Mouse (Mus musculus) frontal cortex, adult 2 months (tissue): ENCODE measurements around the gene Myzap. TPM values are rescaled to one million over a fixed set of nuclear protein-coding genes. Genes with fewer than 3 reads are reported as not detected.
A peak's percentile ranks its signal among the peaks of the same experiment; 100 is the strongest.
"Not testable (repeated sequence)": the region's sequence is repeated elsewhere in the genome, so short reads cannot be mapped to it uniquely, and the experiment has no call there.

Experiments used
- DNase-seq, 2 experiments: peaks; one replicate each; pipeline ENCODE4 v3.0.0; 2022; ENCODE audit warnings: low spot score in 1 of 2; ENCODE audit errors: extremely low spot score in 1 of 2
- polyA plus RNA-seq: library from polyadenylated mRNA; depleted of rRNA; stranded (reverse); fragments of >200 nt; gene quantifications from 2 replicates; pipeline ENCODE4 v1.2.3, GENCODE M21; 2012; rRNA removed

Myzap gene
- polyA plus RNA-seq, result 0.71 and 0.74 TPM in 2 replicates

DNA sequence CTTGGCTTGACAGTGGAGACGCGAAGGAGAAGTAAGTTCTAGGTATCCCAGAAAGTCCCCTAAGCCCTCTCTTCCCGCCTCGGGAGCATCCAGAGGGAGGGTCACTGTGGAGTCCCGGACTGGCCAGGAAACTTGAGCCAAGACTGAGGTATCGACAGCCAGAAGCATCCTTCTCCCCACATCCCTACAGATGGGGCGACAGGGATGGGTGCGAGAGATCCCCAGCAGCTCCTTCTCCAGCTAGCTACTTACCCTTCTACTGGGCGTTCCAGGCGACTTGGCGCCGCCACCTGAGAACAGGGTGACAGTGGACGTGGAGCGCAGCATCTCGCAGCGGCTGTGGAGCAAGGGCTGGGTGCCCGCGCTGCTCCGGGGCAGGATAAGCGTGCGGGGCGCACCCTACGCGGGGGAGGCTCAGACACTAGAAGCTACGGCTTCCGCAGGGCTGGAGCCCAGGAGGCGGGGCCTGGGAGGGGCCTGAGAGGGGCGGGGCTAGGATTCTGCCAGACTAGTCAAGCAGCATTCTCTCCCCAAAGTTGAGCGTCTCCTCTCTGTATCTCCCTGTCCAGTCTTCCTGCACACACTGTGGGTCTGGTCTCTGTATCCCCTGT is at the start of gene Myzap:
Gene Myzap (minus strand): TSS at position 423 of the 611 bp plus-strand sequence.
- DNase-seq, result peak; percentile 13 to 69

DNA sequence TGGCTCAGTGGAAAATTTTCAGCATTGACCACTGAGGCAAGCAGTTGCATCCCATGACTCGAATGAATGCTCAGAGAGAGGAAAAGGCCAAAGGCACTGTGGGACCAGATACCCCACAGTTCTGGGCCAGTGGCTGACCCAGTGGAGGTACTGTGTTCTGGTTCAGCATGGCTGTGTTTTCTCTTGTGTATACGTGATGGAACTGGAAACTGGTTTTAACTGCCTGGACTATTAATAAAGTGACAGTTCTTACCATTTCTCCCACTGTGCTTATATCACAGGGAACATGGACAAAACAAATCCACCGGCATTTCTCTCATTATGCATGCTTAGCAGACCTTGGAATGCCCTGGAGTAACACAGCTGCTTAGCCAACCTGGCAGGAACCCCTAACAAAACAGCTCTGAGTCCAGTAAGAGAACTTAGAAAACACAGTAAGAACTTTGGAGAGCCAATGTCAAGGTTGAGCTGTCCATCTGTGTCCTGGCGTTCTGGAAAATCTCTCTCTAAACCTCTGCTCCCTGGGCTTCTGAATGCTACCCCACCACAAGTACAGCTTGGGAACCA is 48.3 kb upstream of the Myzap start:
- no peak for DNase-seq

DNA sequence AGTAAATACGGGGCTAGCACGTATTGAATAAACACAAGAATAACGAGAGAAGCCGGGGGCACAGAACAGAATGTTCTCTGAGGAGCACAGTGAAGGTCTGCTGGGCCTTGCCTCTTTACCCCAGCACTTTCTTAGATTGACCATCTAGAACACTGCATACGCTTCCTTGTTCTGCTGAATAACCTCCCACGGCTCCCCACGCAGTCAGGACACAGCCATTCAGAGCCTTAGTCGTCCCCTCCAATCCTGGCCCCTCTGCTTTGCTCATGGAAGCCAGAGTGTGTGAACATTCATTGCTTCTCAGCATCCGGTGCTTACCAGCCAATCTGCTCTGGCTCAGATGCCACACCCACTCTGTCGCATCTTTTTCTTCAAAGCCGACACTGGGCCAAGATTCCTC is 46.0 kb upstream of the Myzap start:
- DNase-seq, result peak in 1 of 2 experiments; percentile 4

DNA sequence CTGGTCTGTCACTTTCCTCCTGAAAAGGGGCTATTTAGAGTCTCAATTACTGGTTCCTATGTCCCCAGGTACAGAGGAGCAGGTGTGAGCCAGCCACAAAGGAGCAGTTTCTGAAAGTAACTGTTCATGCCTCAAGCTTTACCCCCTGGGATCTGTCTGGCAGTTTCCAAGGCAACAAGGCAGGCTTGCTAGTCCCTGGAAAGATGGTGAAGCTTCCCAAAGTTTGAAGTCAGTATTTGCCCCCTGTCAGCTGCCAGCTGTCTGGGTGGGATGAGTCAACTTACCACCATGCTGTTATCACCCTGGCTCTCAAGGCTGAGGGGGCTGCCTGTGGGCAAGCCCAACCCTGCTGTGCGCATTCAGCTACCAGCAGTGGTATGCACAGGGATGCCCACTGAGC is 44.7 kb upstream of the Myzap start:
- DNase-seq, result peak in 1 of 2 experiments; percentile 30

DNA sequence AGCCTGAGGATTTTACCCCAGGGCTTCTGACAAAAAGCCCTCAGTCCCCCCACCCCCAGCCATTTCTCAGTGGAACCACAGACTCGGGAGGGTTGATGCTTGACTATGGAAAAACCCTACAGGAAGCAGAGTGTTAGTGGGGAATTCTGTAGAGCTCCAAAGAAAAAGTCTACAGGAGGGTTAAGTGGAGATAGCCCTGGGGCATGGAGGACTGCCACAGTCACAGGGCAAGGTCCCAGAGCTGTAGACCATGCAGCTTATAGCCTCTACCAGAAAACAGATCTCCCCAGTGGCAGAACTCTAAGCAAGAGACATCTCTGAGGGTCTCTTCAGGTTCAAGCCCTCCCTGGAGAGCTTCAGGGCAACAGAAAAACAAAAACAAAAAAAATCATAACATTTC is 43.5 kb upstream of the Myzap start:
- no peak for DNase-seq

DNA sequence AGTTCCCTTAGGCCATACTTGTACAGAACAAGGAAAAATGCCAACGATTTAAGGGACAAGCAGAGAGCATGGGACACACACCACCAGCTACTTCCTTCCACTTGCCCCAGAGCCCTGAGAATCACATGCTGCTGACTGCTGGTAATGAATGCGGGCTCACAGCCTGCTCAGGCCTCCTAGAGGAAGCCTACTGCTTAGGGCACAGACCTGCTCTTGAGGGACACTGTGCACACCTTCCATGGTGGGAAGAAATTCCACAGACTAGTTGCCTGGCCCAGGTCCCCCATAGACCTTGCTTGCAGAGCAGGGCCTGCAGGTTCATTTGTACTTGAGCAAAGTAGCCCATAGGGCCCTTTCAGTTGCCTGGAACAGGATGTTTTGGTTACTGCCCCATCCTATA is 42.8 kb upstream of the Myzap start:
- no peak for DNase-seq

DNA sequence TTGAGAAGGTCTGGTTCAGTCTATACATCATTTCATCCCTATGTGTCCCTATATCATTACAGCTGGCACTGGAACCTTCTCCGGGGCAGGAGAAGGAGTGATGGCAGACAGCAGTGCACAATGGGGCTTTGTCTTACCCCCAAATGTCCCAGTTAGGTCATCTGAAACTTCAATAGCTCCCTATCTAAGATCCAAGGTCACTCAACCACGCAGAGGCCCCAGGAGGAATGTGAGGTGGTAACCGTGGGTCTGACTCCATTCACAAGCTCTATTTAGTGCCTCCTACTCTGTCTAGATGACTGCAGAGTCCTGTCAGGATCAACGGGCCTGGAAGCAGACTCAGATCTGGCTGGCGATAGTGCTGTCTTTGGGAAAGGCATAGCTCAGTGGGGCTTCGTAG is 36.8 kb upstream of the Myzap start:
- DNase-seq, result no peak

DNA sequence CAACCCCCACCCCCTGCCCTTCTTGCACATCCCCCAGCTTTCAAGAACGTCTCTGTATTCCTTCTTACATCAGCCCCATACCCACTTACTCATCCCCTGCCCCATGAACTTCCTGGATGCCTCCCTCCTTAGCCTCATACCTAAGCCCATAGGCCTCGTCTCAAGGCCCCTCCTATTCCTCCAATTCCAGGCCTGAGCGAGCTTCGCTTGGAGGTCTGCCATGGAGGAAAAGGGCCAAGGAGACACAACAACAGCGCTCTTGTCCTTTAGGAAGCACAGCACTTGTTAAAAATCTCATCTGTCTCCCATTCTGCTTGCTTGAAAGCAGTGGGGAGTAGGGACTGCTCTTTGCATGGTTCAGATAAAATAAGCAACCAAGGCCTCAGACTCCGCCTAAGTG is 36.1 kb upstream of the Myzap start:
- peak in 1 of 2 experiments; percentile 28 for DNase-seq

DNA sequence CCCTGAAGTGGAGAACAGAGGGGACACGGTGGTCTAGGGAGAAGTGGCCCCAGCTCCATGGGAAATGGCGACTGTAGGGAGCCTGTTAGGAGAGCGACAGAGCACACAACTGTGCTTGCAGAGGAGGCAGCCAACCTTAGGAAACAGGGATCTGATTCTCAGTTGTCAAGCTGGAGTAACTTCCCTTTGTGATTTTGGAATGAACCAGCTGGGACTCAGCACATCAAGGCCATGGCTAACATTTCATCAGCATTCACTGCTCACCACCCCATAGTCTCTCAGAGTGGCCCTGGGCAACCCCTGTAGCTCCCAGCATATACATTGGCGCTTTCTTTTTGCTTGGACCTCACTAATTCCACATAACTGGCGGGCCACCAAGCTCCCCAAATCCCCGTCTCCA is 33.8 kb upstream of the Myzap start:
- no peak for DNase-seq

DNA sequence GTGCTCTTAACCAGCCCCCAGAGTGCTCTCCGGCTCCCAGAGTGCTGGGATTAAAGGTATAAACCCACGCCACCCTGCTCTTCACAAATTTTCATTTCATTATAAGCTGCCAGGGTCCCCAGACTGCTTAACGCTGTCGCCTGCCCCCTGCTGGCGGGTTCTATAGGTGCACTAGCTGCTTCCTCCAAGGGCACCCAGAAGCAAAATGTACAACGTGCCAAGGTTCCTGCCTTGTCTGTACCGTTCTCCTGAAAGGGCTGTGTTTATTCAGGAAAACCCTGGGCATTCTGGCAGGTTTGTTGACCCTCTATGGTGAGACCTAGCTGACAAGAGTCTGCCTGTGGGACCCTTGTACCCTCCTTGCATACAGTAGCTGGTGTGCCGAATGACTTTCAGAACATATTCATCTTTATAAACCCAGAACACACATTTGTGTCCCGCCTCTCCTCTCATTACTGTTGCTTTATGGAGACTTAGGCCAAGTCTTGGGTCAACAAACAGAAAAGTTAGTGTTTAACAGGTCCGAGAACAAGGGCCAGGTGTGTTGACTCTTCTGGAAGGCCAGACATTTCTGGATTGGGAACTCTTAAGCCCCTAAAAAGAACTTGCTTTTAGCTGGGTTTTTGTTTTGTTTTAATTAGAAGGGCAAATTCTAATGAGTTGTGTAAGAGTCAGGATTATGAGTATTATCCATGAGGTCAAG is 32.8 kb upstream of the Myzap start:
- DNase-seq, result peak in 1 of 2 experiments; percentile 76

DNA sequence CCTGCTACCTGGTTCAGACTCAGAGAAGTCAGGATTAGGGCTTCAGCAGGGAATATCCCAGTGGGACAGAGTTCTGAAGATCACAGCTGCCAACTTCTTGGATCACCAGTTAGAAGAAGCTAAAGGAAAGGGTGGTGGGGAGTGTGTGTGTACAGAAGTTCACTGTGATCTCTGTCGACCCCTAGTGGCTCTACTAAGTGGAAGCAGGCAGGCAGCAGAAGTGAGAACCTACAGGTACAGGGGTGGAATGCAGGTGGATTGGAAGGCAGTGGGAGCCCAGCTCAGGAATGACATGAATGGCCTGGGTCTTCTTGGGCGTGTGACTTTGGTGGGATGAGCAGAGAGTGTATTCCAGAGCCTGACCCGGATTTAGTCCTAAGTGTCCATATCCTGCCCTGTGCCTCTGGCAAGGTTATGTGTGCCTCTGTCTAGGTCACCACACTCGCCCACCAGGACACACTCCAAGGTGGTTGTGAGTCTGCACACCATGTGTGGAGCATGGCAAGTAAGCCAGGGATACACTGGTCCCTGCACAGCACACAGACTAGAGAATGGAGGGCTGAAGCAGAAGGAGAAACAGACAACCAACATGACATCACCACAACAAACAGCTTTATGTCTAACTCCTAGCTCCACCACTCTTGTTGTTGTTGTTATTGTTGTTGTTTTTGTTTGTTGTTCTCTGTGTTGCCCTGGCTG is 31.9 kb upstream of the Myzap start:
- peak in 1 of 2 experiments; percentile 52 for DNase-seq

DNA sequence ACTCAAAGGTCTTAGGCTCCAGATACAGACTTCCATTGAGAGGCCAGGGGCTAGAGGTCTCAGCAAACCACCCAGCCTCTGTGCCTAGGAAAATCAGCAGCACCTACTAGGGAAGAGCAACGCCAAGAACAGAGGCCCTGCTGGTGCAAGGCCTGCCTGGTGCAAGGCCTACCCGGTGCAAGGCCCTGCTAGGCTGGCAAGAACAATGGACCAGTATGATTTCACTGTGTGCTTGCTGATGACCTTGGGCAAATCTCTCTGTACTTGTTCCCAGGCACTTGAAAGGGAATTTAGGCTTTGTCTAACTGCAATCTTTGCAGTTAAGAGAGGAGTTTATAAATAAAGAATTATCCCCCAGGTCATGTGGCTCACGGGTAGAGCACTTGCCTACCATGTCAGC is 30.4 kb upstream of the Myzap start:
- no peak for DNase-seq

DNA sequence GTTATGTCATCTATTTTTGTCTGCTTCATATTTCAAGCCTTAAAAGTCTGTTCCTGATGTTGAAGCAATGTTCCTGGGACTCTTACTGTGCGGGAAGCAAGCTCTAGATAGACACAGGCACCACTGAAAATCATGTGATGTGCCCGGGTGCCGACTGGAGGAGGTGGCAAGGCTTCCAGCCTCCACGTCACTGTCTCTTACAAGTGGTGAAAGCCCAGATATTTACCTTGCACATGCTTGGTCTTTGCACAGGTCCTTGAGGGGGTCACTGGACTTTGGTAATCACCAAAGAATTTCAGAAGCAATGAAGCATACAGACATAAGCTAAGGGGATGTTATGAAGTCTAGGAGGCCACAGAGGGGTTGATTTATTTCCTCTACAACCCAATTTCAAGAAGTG is 29.8 kb upstream of the Myzap start:
- no peak for DNase-seq

DNA sequence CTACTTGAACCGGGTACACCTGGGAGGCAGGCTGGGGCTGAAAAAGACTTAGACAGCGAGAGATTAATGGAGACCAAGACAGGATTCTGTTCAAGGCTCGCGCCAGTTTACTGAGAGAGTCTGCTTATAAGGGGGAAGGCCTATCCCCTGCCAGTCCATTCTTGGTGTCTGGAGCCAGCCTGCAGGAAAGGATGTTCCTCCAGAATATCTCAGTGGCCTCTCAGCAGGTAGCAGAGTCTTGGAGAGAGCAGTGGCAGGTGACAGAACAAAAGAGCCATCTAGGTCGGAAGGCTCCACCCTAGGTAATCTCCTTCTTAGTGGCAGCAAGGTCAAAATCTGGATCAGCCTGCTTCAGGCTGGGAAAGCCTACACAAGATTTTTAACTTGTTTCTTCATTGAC is 28.0 kb upstream of the Myzap start:
- not testable (repeated sequence) for DNase-seq

DNA sequence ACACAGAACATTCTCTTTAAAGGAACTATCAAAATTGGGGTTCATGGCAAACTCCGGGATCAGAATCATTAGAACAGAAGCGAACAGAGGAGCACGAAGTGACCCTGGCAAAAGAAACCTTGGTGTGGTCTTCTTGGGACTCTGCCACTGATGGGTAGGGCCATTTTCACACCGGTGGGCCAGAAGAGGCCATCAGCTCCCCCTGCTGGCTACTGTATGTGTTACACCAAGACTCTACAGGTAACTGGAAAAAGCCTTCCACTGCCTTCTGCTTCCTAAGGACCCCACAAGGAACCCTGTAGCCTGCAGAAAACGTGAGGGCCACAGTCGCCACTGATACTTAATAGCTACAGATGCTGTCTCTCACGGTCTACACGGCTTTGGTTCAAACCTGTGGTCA is 25.2 kb upstream of the Myzap start:
- peak in 1 of 2 experiments; percentile 40 for DNase-seq

DNA sequence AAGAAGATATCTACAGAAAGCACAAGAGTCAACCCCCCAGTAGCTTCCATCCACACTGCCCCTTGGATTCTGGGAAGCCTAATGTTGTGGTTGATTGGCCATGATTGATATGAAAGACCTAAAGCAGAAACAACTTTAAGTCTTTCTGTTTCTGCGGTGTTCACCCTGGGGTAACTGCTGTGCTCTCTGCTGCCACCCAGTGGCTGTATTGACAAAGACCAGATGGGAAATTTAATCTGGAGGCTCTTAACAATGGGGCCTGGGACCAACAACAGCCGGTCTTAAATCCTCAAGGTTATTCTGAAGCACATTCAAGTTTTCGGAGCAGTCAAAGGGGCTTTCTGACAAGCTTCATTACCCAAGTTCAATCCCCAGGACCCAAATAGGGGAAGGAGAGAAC is 24.0 kb upstream of the Myzap start:
- peak in 1 of 2 experiments; percentile 88 for DNase-seq

DNA sequence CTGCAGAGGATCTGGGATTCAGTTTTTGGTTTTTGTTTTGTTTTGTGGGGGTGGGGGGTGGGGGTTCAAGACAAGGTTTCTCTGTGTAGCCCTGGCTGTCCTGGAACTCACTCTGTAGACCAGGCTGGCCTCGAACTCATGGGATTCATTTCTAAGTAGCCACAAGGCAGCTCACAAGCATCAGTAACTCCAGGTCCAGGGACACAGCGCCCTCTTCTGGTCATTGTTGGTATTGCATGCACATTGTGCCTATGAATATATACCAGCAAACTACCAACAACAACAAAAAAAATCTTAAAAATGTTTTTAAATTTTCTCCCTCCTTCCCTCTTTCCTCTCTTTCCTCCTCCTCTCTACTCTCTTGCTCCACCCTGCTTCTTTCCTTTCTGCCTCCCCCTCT is 22.5 kb upstream of the Myzap start:
- DNase-seq, result peak in 1 of 2 experiments; percentile 19

DNA sequence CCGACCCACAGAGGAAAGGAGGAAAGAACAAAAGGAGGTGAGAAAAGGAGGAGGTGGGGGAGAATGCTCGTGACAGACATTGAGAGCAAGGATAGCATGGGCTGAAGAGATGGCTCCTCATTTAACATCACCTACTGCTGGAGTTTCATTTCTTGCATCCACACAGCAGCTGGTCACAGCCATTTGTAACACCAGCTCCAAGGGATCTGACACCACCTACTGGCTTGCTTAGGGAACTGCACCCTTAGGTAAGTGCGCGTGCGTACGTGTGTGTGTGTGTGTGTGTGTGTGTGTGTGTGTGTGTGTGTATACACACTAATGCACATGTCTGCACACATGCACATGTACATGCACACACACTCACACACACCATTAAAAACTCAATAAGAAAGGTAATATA is 20.8 kb upstream of the Myzap start:
- no peak for DNase-seq

DNA sequence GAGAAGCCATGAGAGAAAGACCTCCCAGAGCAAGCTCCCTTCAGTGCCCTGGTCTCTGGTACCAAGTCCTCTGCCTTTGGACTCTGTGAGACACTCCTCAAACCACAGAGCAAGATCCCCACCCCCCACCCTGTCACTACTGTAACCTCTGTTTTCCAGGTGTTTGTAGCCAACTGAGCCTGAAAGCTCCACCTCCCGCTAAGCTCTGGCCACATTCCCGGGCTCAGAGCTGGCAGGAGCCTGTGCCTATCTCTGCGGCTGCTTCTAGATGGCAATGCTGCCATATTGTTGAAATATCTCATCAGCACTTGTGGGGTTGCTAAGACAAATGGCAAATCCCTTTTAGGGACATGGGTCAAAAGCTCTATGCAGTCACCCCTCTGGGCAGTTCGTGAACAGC is 19.7 kb upstream of the Myzap start:
- no peak for DNase-seq

DNA sequence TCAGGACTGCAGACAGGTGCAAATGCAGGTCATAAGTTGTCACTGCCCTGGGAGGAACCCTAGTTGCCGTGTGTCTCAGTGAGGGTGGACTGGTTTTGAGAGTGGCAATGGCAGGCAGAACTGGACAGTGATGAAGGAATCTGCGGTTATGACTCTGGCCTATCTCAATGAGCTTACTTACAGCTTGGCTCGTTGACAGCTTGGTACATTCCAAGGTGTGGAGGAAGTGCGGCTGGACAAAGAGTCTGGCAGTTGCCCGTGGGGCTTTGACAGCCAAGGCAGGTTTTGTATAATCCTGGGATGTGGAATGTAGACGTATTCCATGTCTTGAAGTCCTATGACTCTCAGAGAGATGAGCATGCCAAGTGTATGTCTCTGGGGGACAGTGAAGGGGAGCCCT is 16.9 kb upstream of the Myzap start:
- no peak for DNase-seq

DNA sequence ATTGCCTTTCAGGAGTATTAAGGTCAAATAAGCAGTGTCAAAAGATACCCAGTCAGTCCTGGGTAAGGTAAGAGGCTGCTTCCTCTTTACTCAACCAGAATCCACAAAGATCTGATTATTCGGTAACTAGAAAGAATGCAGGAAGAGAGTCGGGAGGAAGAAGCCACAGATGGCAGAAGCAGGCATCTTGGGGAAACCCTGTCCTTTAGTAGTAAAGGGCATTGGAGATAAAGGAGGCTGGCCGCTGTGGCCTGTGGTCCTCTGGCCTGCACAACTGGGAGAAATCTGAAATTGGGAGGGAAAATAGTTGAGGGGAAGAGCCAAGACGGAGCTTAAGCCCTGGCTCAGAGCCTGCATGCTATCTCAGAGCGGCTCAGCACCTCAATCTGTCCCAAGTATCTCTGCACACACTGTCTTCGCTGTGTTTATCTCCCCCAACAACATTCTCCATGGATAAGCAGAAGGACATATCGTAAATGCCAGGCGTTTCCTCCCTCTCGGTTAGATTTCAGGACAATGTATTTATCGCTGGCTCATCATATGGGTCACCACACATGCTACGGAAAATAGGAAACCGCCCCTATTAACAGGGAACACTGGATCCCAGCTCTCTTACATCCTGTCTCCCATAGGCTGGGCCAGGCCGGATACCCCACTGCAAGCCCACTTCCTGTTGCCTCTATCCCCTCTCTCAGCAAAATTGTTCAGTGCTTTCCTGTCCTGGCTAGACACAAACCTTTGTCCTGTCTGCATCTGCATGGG is 14.3 kb upstream of the Myzap start:
- no peak for DNase-seq
